Mouse (Mus musculus) neural tube, embryonic 12.5 days (tissue): ENCODE measurements at regions not wholly inside any gene's neighbourhood (a gene's known extent, or its start where the extent isn't known, plus 50 kb on each side); places are given as distances from the start of the nearest gene placed in this dataset.

ENCODE experiments used
- ATAC-seq: fragments of 200-750 bp; cut with Nextera tagmentation; 2 replicates; pipeline ENCODE4 v1.8.0; 2017; ENCODE audit warnings: low read depth, mild to moderate bottlenecking, moderate TSS enrichment, moderate library complexity; ENCODE audit not compliant: low FRiP score
- H3K27ac ChIP-seq: fragments of 300-500 bp; sonication (generic); 2 replicates; pipeline ENCODE4 v1.5.1; 2016
- H3K27me3 ChIP-seq: fragments of 300-500 bp; sonication (generic); replicated peaks from 2 replicates; pipeline ENCODE4 v1.6.1; 2016; ENCODE audit warnings: mild to moderate bottlenecking
- H3K36me3 ChIP-seq: fragments of 300-500 bp; sonication (generic); 2 replicates; pipeline ENCODE4 v1.6.1; 2016; ENCODE audit warnings: mild to moderate bottlenecking
- H3K4me1 ChIP-seq: fragments of 300-500 bp; sonication (generic); 2 replicates; pipeline ENCODE4 v1.6.1; 2016
- H3K4me2 ChIP-seq: fragments of 300-500 bp; sonication (generic); replicated peaks from 2 replicates; pipeline ENCODE4 v1.6.1; 2016; ENCODE audit warnings: mild to moderate bottlenecking
- H3K4me3 ChIP-seq: fragments of 300-500 bp; sonication (generic); 2 replicates; pipeline ENCODE4 v1.5.1; 2016
- H3K9ac ChIP-seq: fragments of 300-500 bp; sonication (generic); 2 replicates; pipeline ENCODE4 v1.6.1; 2016; ENCODE audit warnings: mild to moderate bottlenecking
- H3K9me3 ChIP-seq: fragments of 300-500 bp; sonication (generic); 2 replicates; pipeline ENCODE4 v1.6.1; 2016; ENCODE audit warnings: mild to moderate bottlenecking
- WGBS: fragments of 180-500 bp; shearing (Covaris S2); methylation state at CpG from one replicate; pipeline ENCODE4 v1.1.7; 2016; 5-methylcytosine and 5-hydroxymethylcytosine counted together

DNA sequence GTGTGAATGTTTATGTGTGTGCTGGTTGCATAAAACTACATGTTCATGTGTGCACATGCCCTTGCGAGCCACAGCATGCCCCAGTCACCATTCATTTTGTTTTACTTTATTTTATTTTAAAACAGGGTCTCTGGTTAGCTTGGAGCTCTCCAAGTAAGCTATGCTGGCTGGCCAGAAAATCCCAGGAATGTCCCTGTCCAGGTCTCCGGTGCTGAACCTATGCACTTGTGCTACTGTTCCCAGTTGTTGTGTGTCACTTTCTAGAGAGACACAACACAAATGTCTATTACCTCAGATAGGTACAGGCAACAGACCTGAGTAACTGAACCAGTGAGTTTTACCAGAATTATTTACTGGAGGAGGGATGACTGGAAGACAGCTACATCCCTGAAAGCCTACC lies 530.4 kb upstream of the Castor2 start:
- no peaks in the 10 kb centered on the region for H3K27me3 ChIP-seq
- H3K36me3 ChIP-seq, result no peaks in the 10 kb centered on the region
- ATAC-seq, result no peak
- H3K27ac ChIP-seq, result no peak overlapping the region
- WGBS, result 91% methylated on average over 2 of the region's 2 CpGs
- no peak overlapping the region for H3K9ac ChIP-seq
- no peak overlapping the region for H3K4me3 ChIP-seq
- no peaks in the 10 kb centered on the region for H3K4me1 ChIP-seq
- H3K9me3 ChIP-seq, result no peaks in the 10 kb centered on the region
- no peak overlapping the region for H3K4me2 ChIP-seq

DNA sequence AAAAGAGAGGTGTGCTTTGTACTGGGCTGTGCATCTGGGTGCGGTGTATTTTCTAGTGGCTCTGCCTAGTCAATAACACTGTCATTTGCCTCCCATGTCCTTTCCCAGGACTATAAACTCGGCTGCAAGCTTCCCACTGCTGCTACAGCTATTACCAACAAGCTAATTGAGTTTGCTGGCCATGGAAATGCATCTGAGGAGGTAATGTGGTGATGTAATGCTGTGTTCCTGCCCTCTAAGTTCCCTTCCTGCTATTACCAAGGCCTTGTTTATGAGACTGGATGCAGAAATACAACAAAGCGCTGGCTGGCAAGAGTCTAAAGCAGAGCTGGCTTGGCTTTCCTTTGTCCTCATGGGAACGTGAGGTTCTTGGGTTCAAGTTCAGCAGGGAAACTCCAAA lies 533.0 kb upstream of the Castor2 start:
- WGBS, result 69% methylated on average over 4 of the region's 4 CpGs
- Histone ChIP-seq H3K27ac (no peak overlapping the region), H3K4me1 (no peaks in the 10 kb centered on the region)

GRCm38 (mm10) chr5:133550657-133551056 lies 548.9 kb upstream of the Castor2 start:
- no peak for ATAC-seq
- H3K27me3 ChIP-seq, result no peaks in the 10 kb centered on the region
- no peaks in the 10 kb centered on the region for H3K36me3 ChIP-seq
- H3K4me1 ChIP-seq, result no peaks in the 10 kb centered on the region
- WGBS, result 86% methylated on average over 7 of the region's 7 CpGs
- no peak overlapping the region for H3K27ac ChIP-seq
- H3K4me3 ChIP-seq, result no peak overlapping the region
- no peak overlapping the region for H3K4me2 ChIP-seq
- no peak overlapping the region for H3K9ac ChIP-seq
- no peaks in the 10 kb centered on the region for H3K9me3 ChIP-seq

More for the DNA sequence above, 533.0 kb upstream of the Castor2 start:
- no peaks in the 10 kb centered on the region for H3K36me3 ChIP-seq
- H3K9ac ChIP-seq, result no peak overlapping the region
- no peak overlapping the region for H3K4me2 ChIP-seq
- no peaks in the 10 kb centered on the region for H3K9me3 ChIP-seq
- no peak for ATAC-seq
- H3K4me3 ChIP-seq, result no peak overlapping the region
- H3K27me3 ChIP-seq, result no peaks in the 10 kb centered on the region

DNA sequence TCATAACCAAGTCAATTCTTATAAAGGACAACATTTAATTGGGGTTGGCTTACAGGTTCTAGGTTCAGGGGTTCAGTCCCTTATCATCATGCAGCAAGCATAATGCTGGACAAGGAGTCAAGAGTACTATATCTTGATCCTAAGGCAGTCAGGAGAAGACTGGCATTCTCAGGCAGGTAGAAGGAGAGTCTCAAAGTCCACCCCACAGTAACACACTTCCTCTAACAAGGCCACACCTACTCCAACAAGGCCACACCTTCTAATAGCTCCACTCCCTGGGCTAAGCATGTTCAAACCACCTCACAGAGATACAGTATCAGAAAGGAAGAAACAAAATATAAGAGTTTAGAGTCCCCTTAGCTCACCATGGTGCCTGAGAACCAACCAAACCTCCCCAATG lies 557.3 kb upstream of the Castor2 start:
- ATAC-seq, result no peak

GRCm38 (mm10) chr5:133532678-133533077 lies 566.8 kb upstream of the Castor2 start:
- no peaks in the 10 kb centered on the region for H3K9me3 ChIP-seq
- no peaks in the 10 kb centered on the region for H3K4me1 ChIP-seq
- H3K4me2 ChIP-seq, result no peak overlapping the region
- H3K4me3 ChIP-seq, result no peak overlapping the region
- H3K27ac ChIP-seq, result no peak overlapping the region
- H3K36me3 ChIP-seq, result no peaks in the 10 kb centered on the region
- no peak for ATAC-seq
- H3K27me3 ChIP-seq, result no peaks in the 10 kb centered on the region
- no peak overlapping the region for H3K9ac ChIP-seq

More for the DNA sequence above, 557.3 kb upstream of the Castor2 start:
- Histone ChIP-seq H3K9ac (no peak overlapping the region), H3K27me3 (no peaks in the 10 kb centered on the region), H3K9me3 (peaks cover 8% of the 10 kb centered on the region; the same call in 1 of the 2 replicates), H3K36me3 (no peaks in the 10 kb centered on the region), H3K4me3 (no peak overlapping the region), H3K4me2 (no peak overlapping the region), H3K27ac (no peak overlapping the region), H3K4me1 (no peaks in the 10 kb centered on the region)

- no peaks in the 10 kb centered on the region for H3K27me3 ChIP-seq
- no peak overlapping the region for H3K4me2 ChIP-seq
- ATAC-seq, result no peak
- H3K36me3 ChIP-seq, result no peaks in the 10 kb centered on the region
- H3K4me1 ChIP-seq, result no peaks in the 10 kb centered on the region
- H3K9ac ChIP-seq, result no peak overlapping the region
- 54% methylated on average over 2 of the region's 2 CpGs for WGBS
- H3K4me3 ChIP-seq, result no peak overlapping the region
- no peak overlapping the region for H3K27ac ChIP-seq
- no peaks in the 10 kb centered on the region for H3K9me3 ChIP-seq
Measured at GRCm38 (mm10) chr5:133505661-133506060, 593.9 kb upstream of the Castor2 start.

- Histone ChIP-seq H3K27me3 (no peaks in the 10 kb centered on the region), H3K4me1 (no peaks in the 10 kb centered on the region), H3K36me3 (no peaks in the 10 kb centered on the region), H3K27ac (no peak overlapping the region), H3K9ac (no peak overlapping the region), H3K4me2 (no peak overlapping the region), H3K4me3 (no peak overlapping the region), H3K9me3 (no peaks in the 10 kb centered on the region)
- WGBS, result 61% methylated on average over 5 of the region's 5 CpGs
- no peak for ATAC-seq
Measured at GRCm38 (mm10) chr5:133487806-133488290, 611.7 kb upstream of the Castor2 start.

- no peaks in the 10 kb centered on the region for H3K9me3 ChIP-seq
- H3K4me1 ChIP-seq, result no peaks in the 10 kb centered on the region; the same call in 1 of the 2 replicates
- ATAC-seq, result no peak
- no peak overlapping the region for H3K4me3 ChIP-seq
- no peaks in the 10 kb centered on the region for H3K36me3 ChIP-seq
- no peak overlapping the region for H3K4me2 ChIP-seq
- no peaks in the 10 kb centered on the region for H3K27me3 ChIP-seq
- H3K27ac ChIP-seq, result no peak overlapping the region
- no peak overlapping the region for H3K9ac ChIP-seq
- WGBS, result 49% methylated on average over 14 of the region's 14 CpGs
Measured at GRCm38 (mm10) chr5:133482291-133483086, 617.0 kb upstream of the Castor2 start.

DNA sequence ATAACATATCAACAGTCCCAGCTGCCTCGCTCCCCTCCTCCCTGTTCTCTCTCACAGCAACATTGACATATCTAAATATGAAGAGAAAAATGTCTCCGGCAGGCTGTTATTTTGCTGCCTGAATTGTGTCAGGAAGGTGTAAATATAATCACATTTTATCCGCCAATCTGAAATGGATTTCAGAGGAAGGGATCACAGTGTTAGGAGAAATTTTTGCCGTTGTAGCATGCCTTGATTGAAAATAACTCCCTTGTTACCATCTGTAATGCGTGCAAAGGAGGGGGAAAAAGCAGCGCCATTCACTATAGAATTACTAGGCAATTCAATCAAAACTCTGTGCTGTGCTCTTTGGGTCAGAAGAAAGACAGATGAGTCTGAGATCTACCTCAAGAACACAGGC lies 620.3 kb upstream of the Castor2 start:
- WGBS, result 93% methylated on average over 6 of the region's 6 CpGs
- Histone ChIP-seq H3K27me3 (no peaks in the 10 kb centered on the region), H3K9ac (no peak overlapping the region), H3K4me1 (no peaks in the 10 kb centered on the region; the same call in 1 of the 2 replicates), H3K36me3 (no peaks in the 10 kb centered on the region), H3K27ac (no peak overlapping the region), H3K9me3 (no peaks in the 10 kb centered on the region), H3K4me3 (no peak overlapping the region), H3K4me2 (no peak overlapping the region)
- ATAC-seq, result no peak

- Histone ChIP-seq H3K4me2 (no peak overlapping the region), H3K4me1 (no peaks in the 10 kb centered on the region), H3K9me3 (no peaks in the 10 kb centered on the region), H3K4me3 (no peak overlapping the region), H3K27me3 (no peaks in the 10 kb centered on the region), H3K36me3 (no peaks in the 10 kb centered on the region), H3K9ac (no peak overlapping the region), H3K27ac (no peak overlapping the region)
- ATAC-seq, result peak; percentile 82
- WGBS, result 54% methylated on average over 7 of the region's 7 CpGs
Measured at GRCm38 (mm10) chr5:133453349-133454049, 646.0 kb upstream of the Castor2 start.

GRCm38 (mm10) chr5:133449926-133450325 lies 649.6 kb upstream of the Castor2 start:
- WGBS, result 84% methylated on average over 3 of the region's 3 CpGs
- no peak for ATAC-seq

DNA sequence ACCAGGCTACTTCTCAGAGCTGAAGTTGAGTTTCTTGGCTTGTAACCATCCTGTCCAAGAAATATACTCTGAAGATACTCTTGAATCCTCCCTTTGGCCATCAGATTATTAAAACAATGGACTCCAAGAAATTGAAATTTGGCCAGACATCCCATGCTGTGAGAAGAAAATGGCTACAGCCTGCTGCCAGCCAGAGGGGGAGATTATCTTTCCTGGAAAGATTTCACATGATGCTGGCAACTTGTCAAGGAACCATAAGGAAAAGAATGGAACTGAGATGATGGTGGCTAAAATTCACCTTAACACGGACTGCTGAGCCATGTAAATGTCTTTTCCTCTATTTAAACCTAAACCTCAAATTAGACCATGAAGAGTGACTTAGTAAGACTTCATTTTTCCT lies 698.7 kb upstream of the Castor2 start:
- no peak overlapping the region for H3K4me2 ChIP-seq
- H3K4me3 ChIP-seq, result no peak overlapping the region
- H3K36me3 ChIP-seq, result no peaks in the 10 kb centered on the region
- ATAC-seq, result no peak
- H3K4me1 ChIP-seq, result no peaks in the 10 kb centered on the region
- no peak overlapping the region for H3K9ac ChIP-seq
- H3K9me3 ChIP-seq, result no peaks in the 10 kb centered on the region
- H3K27ac ChIP-seq, result no peak overlapping the region
- 60% methylated on average over 1 of the region's 1 CpGs for WGBS
- no peaks in the 10 kb centered on the region for H3K27me3 ChIP-seq

More at GRCm38 (mm10) chr5:133449926-133450325, 649.6 kb upstream of the Castor2 start:
- H3K4me1 ChIP-seq, result no peaks in the 10 kb centered on the region
- H3K9ac ChIP-seq, result no peak overlapping the region
- H3K4me3 ChIP-seq, result no peak overlapping the region
- H3K27ac ChIP-seq, result no peak overlapping the region
- H3K4me2 ChIP-seq, result no peak overlapping the region
- no peaks in the 10 kb centered on the region for H3K27me3 ChIP-seq
- no peaks in the 10 kb centered on the region for H3K9me3 ChIP-seq
- no peaks in the 10 kb centered on the region for H3K36me3 ChIP-seq
